Mouse (Mus musculus) urinary bladder, postnatal 0 days (tissue): ENCODE results near the gene Mapre3. TPM values are rescaled to one million over a fixed set of nuclear protein-coding genes. Genes with fewer than 3 reads are reported as not detected.

Experiments used
- polyA plus RNA-seq: library from polyadenylated mRNA; unstranded; fragments of >200 nt; fragmentation: Nextera tagmentation; extraction: Ambion mirVana; gene quantifications from 2 replicates; pipeline ENCODE4 v1.2.1, GENCODE M21; 2015

Mapre3 gene
- 24.5 TPM in 2 replicates for polyA plus RNA-seq

DNA sequence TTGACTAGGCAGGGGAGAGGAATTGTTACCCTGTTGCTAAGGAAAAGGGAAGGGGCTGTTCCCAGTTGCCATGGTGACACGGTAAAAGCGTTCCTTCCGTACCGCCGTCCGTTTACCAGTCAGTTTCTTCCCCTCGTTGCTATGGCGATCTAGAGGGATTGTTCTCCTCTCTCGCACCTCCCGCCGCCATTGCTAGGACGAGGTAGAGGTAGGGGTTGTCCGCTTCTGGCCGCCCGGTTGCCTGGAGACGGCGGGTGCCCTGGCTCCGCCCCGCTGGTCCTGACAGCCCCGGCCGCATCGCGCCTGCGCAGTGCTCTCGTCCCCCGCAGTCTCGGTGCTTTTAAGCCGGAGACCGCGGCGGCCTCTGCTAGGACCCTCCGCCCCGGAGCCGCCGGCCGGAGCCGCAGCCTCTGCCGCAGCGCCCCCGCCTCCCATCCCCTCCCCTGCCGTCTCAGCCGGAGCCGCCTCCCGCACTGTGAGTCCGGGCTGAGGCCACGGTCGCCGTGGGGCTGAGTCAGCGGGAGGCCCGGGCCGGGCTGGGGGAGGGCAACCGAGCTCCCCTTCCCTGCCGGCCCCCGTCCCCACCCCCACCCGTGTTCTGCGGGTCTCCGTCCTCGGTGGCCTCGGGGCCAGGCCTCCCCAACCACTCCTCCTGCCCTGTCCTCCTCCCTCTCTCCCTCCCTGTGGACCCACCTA, at the start of gene Mapre3:
Gene Mapre3, plus strand, starts transcription at position 218 of the 696 bp plus-strand sequence.

GRCm38 (mm10) chr5:30867712-30868111, 53.3 kb downstream of the Mapre3 start, which contains the start of gene Tmem214:
Tmem214 (plus strand) TSS chr5:30868012.

GRCm38 (mm10) chr5:30888337-30889087, 74.1 kb downstream of the Mapre3 start, which contains the start of gene Agbl5:
Agbl5 (plus strand) TSS chr5:30888694.

GRCm38 (mm10) chr5:30907413-30908059, 93.1 kb downstream of the Mapre3 start, which contains the start of gene Ost4:
Ost4 (minus strand) TSS chr5:30907788.

DNA sequence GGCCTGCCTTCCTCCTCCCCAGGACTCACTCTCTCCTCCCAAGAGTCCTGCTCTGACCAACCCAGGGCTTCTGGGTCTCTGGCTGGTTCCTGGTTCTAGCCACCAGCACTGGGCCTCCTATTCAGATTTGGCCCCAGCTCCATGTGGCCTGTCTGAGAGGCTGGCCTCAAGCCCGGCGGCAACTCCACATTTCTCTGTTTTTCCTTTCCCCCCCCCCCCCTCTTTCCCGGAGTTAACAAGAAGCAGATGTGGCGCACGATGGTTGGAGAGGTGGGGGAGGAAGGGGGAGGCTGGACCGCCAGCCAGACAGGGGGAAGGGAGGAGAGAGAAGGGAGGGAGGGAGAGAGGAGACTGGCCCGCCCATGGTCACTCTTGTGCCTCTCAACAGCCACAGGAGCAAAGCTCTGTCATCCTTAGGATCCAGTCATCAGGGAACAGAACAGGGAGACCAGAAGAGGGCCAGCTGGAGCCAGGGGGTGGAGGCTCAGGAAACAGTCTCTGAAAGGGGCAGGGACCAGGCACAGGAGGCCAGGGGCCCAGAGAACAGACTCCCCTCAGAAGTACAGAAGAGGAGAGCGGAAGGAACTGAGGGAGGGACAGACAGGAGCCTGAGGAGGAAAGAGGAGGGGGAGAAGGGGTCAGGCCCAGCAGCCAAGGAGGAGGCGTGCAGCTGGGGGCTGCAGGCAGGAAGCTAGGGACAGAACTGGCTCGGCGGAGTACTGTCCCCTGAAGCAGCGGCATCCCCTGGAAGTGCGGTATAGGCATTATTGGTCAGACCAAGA, 98.8 kb downstream of the Mapre3 start, which contains the start of gene Emilin1:
Gene Emilin1, plus strand, starts transcription at position 343 of the 782 bp plus-strand sequence.

Other genes with a start within 250 kb of the Mapre3 start
- gene Kcnk3, start 226.5 kb upstream of the Mapre3 start, polyA plus RNA-seq = 17.2 and 21.2 TPM in 2 replicates
- 27.8 and 31.3 TPM in 2 replicates for gene Slc35f6, start 166.7 kb upstream of the Mapre3 start, polyA plus RNA-seq
- gene Cenpa, start 147.9 kb upstream of the Mapre3 start, polyA plus RNA-seq = 63.8 and 67.7 TPM in 2 replicates
- gene Dpysl5, start 103.1 kb upstream of the Mapre3 start, polyA plus RNA-seq = 0.47 and 0.48 TPM in 2 replicates
- gene Tmem214, start 53.4 kb downstream of the Mapre3 start, polyA plus RNA-seq = 55.2 and 70.2 TPM in 2 replicates
- 5.8 and 6.7 TPM in 2 replicates for gene Agbl5, start 74.1 kb downstream of the Mapre3 start, polyA plus RNA-seq
- gene Ost4, start 93.1 kb downstream of the Mapre3 start, polyA plus RNA-seq = 525 and 535 TPM in 2 replicates
- gene Emilin1, start 98.8 kb downstream of the Mapre3 start, polyA plus RNA-seq = 133 and 147 TPM in 2 replicates
- 16.8 and 20.7 TPM in 2 replicates for gene Khk, start 106.8 kb downstream of the Mapre3 start, polyA plus RNA-seq
- gene Cgref1, start 130.9 kb downstream of the Mapre3 start, polyA plus RNA-seq = 9.9 and 13.8 TPM in 2 replicates
- 76.4 and 81.5 TPM in 2 replicates for gene Preb, start 145.7 kb downstream of the Mapre3 start, polyA plus RNA-seq
- 0.29 and 0.53 TPM in 2 replicates for gene Tcf23, start 154.0 kb downstream of the Mapre3 start, polyA plus RNA-seq
- gene Atraid, start 233.7 kb downstream of the Mapre3 start, polyA plus RNA-seq = 208 and 234 TPM in 2 replicates
- 7.6 and 8.1 TPM in 2 replicates for gene Slc5a6, start 234.3 kb downstream of the Mapre3 start, polyA plus RNA-seq
- 7.7 and 8.9 TPM in 2 replicates for gene Cad, start 240.1 kb downstream of the Mapre3 start, polyA plus RNA-seq